Mouse (Mus musculus): Measurements from ENCODE around the gene Dclre1c. TPM values are rescaled to one million over a fixed set of nuclear protein-coding genes. Genes with fewer than 3 reads are reported as not detected.

The Dclre1c gene
- polyA plus RNA-seq, 1 experiment from 2014 or later: 3.5 TPM

- no peaks in the 10 kb centered on the region for H3K4me1 ChIP-seq (replicated peaks; ENCODE audit: control insufficient read depth, insufficient read depth, low read length)
- H3K9me3 ChIP-seq (ENCODE audit: control insufficient read depth): no peaks in the 10 kb centered on the region
- no peak overlapping the region for H3K4me3 ChIP-seq (ENCODE audit: low read depth, low read length)
- no peak for ATAC-seq
- no peaks in the 10 kb centered on the region for H3K36me3 ChIP-seq (ENCODE audit: control insufficient read depth, insufficient read depth)
- TF ChIP-seq CTCF (IDR thresholded peaks at IDR 0.05; ENCODE audit: low read depth): peak; percentile 78
- no peak overlapping the region for H3K27ac ChIP-seq (ENCODE audit: low read depth, low read length)
- WGBS: 47% methylated on average over 4 of the region's 4 CpGs
- H3K27me3 ChIP-seq (replicated peaks; ENCODE audit: control insufficient read depth, insufficient read depth, low read length): 0 out of 2 replicates have a peak, but pooled peaks cover 4% of the 10 kb centered on the region
- H3K9ac ChIP-seq (ENCODE audit: low read depth, low read length): no peak overlapping the region
- no peak overlapping the region for H3K4me2 ChIP-seq (replicated peaks; ENCODE audit: low read depth)
Measured at GRCm38 (mm10) chr2:3414241-3414640, 9.7 kb upstream of the Dclre1c start.

- no peak for TF ChIP-seq CTCF (IDR thresholded peaks at IDR 0.05; ENCODE audit: low read depth)
- Histone ChIP-seq H3K9me3 (ENCODE audit: control insufficient read depth) (no peaks in the 10 kb centered on the region), H3K27ac (ENCODE audit: low read depth, low read length) (no peak overlapping the region), H3K4me1 (replicated peaks; ENCODE audit: control insufficient read depth, insufficient read depth, low read length) (no peaks in the 10 kb centered on the region), H3K9ac (ENCODE audit: low read depth, low read length) (no peak overlapping the region), H3K4me3 (ENCODE audit: low read depth, low read length) (no peak overlapping the region), H3K36me3 (ENCODE audit: control insufficient read depth, insufficient read depth) (no peaks in the 10 kb centered on the region), H3K27me3 (replicated peaks; ENCODE audit: control insufficient read depth, insufficient read depth, low read length) (0 out of 2 replicates have a peak, but pooled peaks cover 4% of the 10 kb centered on the region), H3K4me2 (replicated peaks; ENCODE audit: low read depth) (no peak overlapping the region)
- WGBS: 28% methylated on average over 1 of the region's 1 CpGs
- ATAC-seq: no peak
Measured at GRCm38 (mm10) chr2:3415676-3416075, 8.3 kb upstream of the Dclre1c start.

- Histone ChIP-seq H3K27me3 (replicated peaks; ENCODE audit: control insufficient read depth, insufficient read depth, low read length) (0 out of 2 replicates have a peak, but pooled peaks cover 4% of the 10 kb centered on the region), H3K4me3 (ENCODE audit: low read depth, low read length) (peak overlapping the region; percentile 45), H3K4me1 (replicated peaks; ENCODE audit: control insufficient read depth, insufficient read depth, low read length) (no peaks in the 10 kb centered on the region), H3K9ac (ENCODE audit: low read depth, low read length) (no peak overlapping the region), H3K36me3 (ENCODE audit: control insufficient read depth, insufficient read depth) (no peaks in the 10 kb centered on the region), H3K27ac (ENCODE audit: low read depth, low read length) (no peak overlapping the region), H3K4me2 (replicated peaks; ENCODE audit: low read depth) (peak overlapping the region; percentile 76), H3K9me3 (ENCODE audit: control insufficient read depth) (no peaks in the 10 kb centered on the region)
- WGBS: under 1% methylated on average over 38 of the region's 38 CpGs
- TF ChIP-seq CTCF (IDR thresholded peaks at IDR 0.05; ENCODE audit: low read depth): peak; percentile 29; the same call in 1 of the 2 replicates
- peak; percentile 94 for ATAC-seq
Measured at GRCm38 (mm10) chr2:3418883-3419431, 5.0 kb upstream of the Dclre1c start.

GRCm38 (mm10) chr2:3420157-3420556 is 3.8 kb upstream of the Dclre1c start:
- TF ChIP-seq CTCF (IDR thresholded peaks at IDR 0.05; ENCODE audit: low read depth): no peak
- Histone ChIP-seq H3K9ac (ENCODE audit: low read depth, low read length) (no peak overlapping the region), H3K4me3 (ENCODE audit: low read depth, low read length) (no peak overlapping the region), H3K27ac (ENCODE audit: low read depth, low read length) (no peak overlapping the region), H3K27me3 (replicated peaks; ENCODE audit: control insufficient read depth, insufficient read depth, low read length) (0 out of 2 replicates have a peak, but pooled peaks cover 4% of the 10 kb centered on the region), H3K4me1 (replicated peaks; ENCODE audit: control insufficient read depth, insufficient read depth, low read length) (0 out of 2 replicates have a peak, but pooled peaks cover 4% of the 10 kb centered on the region), H3K9me3 (ENCODE audit: control insufficient read depth) (no peaks in the 10 kb centered on the region), H3K4me2 (replicated peaks; ENCODE audit: low read depth) (no peak overlapping the region), H3K36me3 (ENCODE audit: control insufficient read depth, insufficient read depth) (no peaks in the 10 kb centered on the region)
- 70% methylated on average over 4 of the region's 4 CpGs for WGBS
- ATAC-seq: no peak

GRCm38 (mm10) chr2:3422548-3422947 is 1.4 kb upstream of the Dclre1c start, which contains the start of gene Meig1:
Gene Meig1 (minus strand): TSS chr2:3422648.
- no peak within 1 kb of the TSS for H3K9ac ChIP-seq (ENCODE audit: low read depth, low read length)
- H3K4me3 ChIP-seq (ENCODE audit: low read depth, low read length): no peak within 1 kb of the TSS
- H3K36me3 ChIP-seq (ENCODE audit: control insufficient read depth, insufficient read depth): no peaks in the 10 kb centered on the region
- H3K4me2 ChIP-seq (replicated peaks; ENCODE audit: low read depth): peak within 1 kb of the TSS; percentile 97; the same call in 1 of the 2 replicates
- no peak for ATAC-seq
- H3K4me1 ChIP-seq (replicated peaks; ENCODE audit: control insufficient read depth, insufficient read depth, low read length): 0 out of 2 replicates have a peak, but pooled peaks cover 4% of the 10 kb centered on the region
- H3K27me3 ChIP-seq (replicated peaks; ENCODE audit: control insufficient read depth, insufficient read depth, low read length): no peaks in the 10 kb centered on the region
- TF ChIP-seq CTCF (IDR thresholded peaks at IDR 0.05; ENCODE audit: low read depth): no peak
- no peak within 1 kb of the TSS for H3K27ac ChIP-seq (ENCODE audit: low read depth, low read length)
- H3K9me3 ChIP-seq (ENCODE audit: control insufficient read depth): no peaks in the 10 kb centered on the region
- 66% methylated on average over 3 of the region's 3 CpGs for WGBS

GRCm38 (mm10) chr2:3424579-3424910 is 614 bp downstream of the Dclre1c start:
- no peaks in the 10 kb centered on the region for H3K27me3 ChIP-seq (replicated peaks; ENCODE audit: control insufficient read depth, insufficient read depth, low read length)
- H3K4me1 ChIP-seq (replicated peaks; ENCODE audit: control insufficient read depth, insufficient read depth, low read length): 0 out of 2 replicates have a peak, but pooled peaks cover 4% of the 10 kb centered on the region
- no peak overlapping the region for H3K27ac ChIP-seq (ENCODE audit: low read depth, low read length)
- no peaks in the 10 kb centered on the region for H3K9me3 ChIP-seq (ENCODE audit: control insufficient read depth)
- peak overlapping the region; percentile 62 for H3K9ac ChIP-seq (ENCODE audit: low read depth, low read length)
- peak overlapping the region; percentile 78 for H3K4me3 ChIP-seq (ENCODE audit: low read depth, low read length)
- no peaks in the 10 kb centered on the region for H3K36me3 ChIP-seq (ENCODE audit: control insufficient read depth, insufficient read depth)
- H3K4me2 ChIP-seq (replicated peaks; ENCODE audit: low read depth): peak overlapping the region; percentile 97
- no peak for TF ChIP-seq CTCF (IDR thresholded peaks at IDR 0.05; ENCODE audit: low read depth)
- 2% methylated on average over 10 of the region's 10 CpGs for WGBS
- ATAC-seq: no peak

All from intestine, postnatal 0 days (tissue).